Mouse (Mus musculus) small intestine, adult 2 months (tissue): ENCODE data around the gene Cdh13.

ENCODE experiments used
- CTCF ChIP-seq: fragments of 200-500 bp; IDR thresholded peaks from 2 replicates; pipeline ENCODE4 v1.5.1; 2012; ENCODE audit warnings: low read depth, mild to moderate bottlenecking, control low read depth, inconsistent platforms, low read length, moderate library complexity, mixed read lengths; ENCODE audit not compliant: insufficient replicate concordance, insufficient read length; ENCODE audit errors: extremely low read depth
- POLR2A ChIP-seq: fragments of 200-500 bp; IDR thresholded peaks from 2 replicates; pipeline ENCODE4 v1.6.1; 2012; ENCODE audit warnings: low read depth, mild to moderate bottlenecking, control low read depth, inconsistent platforms, low read length, moderate library complexity

- no peak for TF ChIP-seq CTCF
- no peak for TF ChIP-seq POLR2A
Observed at GRCm38 (mm10) chr8:118306957-118307356, 23.4 kb downstream of the Cdh13 start.
